10 mouse cellular contexts compared by ENCODE assay signal in genomic region chr7:126284865-126285264, GRCm38 (mm10). TPM values are rescaled to one million over a fixed set of nuclear protein-coding genes. Genes with fewer than 3 reads are reported as not detected.
DNase-seq lines count a peak whose midpoint lies in the region; ATAC-seq and TF ChIP-seq lines count a peak whose summit lies in the region.
"Had no signal": no experiment of that assay in that cellular context is flagged by ENCODE, and none has a peak within 500 bp of the region (broad histone marks: within the 10 kb centered on the region; RNA-seq: fewer than 3 reads in every experiment).

No protein-coding gene starts in this region.

- no peak for TF ChIP-seq EP300 in heart, postnatal 0 days (IDR thresholded peaks at IDR 0.05; ENCODE audit: low read depth)

- peaks cover 32% of the 10 kb centered on the region for H3K4me1 ChIP-seq in heart, postnatal 0 days (ENCODE audit: control insufficient read depth, insufficient read depth)
- peaks cover 5% of the 10 kb centered on the region; the same call in 1 of the 2 replicates for H3K4me1 ChIP-seq in limb, embryonic 10.5 days

- peak overlapping the region; percentile 52; the same call in 1 of the 2 replicates for H3K27ac ChIP-seq in heart, postnatal 0 days (ENCODE audit: low read depth)
- H3K27ac ChIP-seq in limb, embryonic 10.5 days, result no peak overlapping the region
- H3K27ac ChIP-seq: limb, embryonic 13.5 days had no signal

- no peak overlapping the region for H3K4me3 ChIP-seq in heart, postnatal 0 days (ENCODE audit: low read depth, low read length)
- no peak overlapping the region for H3K4me3 ChIP-seq in limb, embryonic 10.5 days
- H3K4me3 ChIP-seq: limb, embryonic 13.5 days had no signal

- no peak for TF ChIP-seq CTCF in heart, postnatal 0 days (IDR thresholded peaks at IDR 0.05; ENCODE audit: low read depth)

- H3K36me3 ChIP-seq in heart, postnatal 0 days (replicated peaks; ENCODE audit: control insufficient read depth, insufficient read depth, low read length), result no peaks in the 10 kb centered on the region
- peaks cover 97% of the 10 kb centered on the region for H3K36me3 ChIP-seq in limb, embryonic 10.5 days

- intact Hi-C loops in heart, postnatal 25 days (cut with DNase I), result no loop called here

- peak; percentile 97 for DNase-seq in heart, adult 11 months
- DNase-seq in heart, postnatal 25 days (ENCODE audit: low spot score), result no peak
- peak; percentile 68 for DNase-seq in 416B (ENCODE audit: low read depth)
- DNase-seq in adrenal gland, postnatal 14 days, result peak; percentile 84
- DNase-seq in heart, postnatal 0 days (ENCODE audit: low spot score), result no peak
- DNase-seq in natural killer cell, adult 2 months (ENCODE audit: low spot score in 2 of 2), result peak; percentile 37 to 41
- DNase-seq in limb, embryonic 10.5 days (ENCODE audit: low spot score), result no peak
- DNase-seq in yolk sac, embryonic 10.5 days (ENCODE audit: low spot score), result no peak

- no peaks in the 10 kb centered on the region for H3K27me3 ChIP-seq in heart, postnatal 0 days (ENCODE audit: control insufficient read depth, insufficient read depth, low read length)
- H3K27me3 ChIP-seq in limb, embryonic 10.5 days (ENCODE audit: low read depth, poor library complexity, severe bottlenecking), result no peaks in the 10 kb centered on the region
- H3K27me3 ChIP-seq: limb, embryonic 13.5 days; Patski had no signal

- WGBS in heart, postnatal 0 days, result 11% methylated on average over 4 of the region's 4 CpGs
- WGBS in limb, embryonic 10.5 days, result 84% methylated on average over 4 of the region's 4 CpGs

- H3K9me3 ChIP-seq in heart, postnatal 0 days (replicated peaks; ENCODE audit: control insufficient read depth, low read length), result no peaks in the 10 kb centered on the region
- no peaks in the 10 kb centered on the region for H3K9me3 ChIP-seq in limb, embryonic 10.5 days (replicated peaks)
- H3K9me3 ChIP-seq: limb, embryonic 13.5 days had no signal

- peak; percentile 24 for ATAC-seq in heart, postnatal 0 days (ENCODE audit: insufficient read depth, low read depth)
- ATAC-seq: Patski had no signal

- no peak overlapping the region for H3K4me2 ChIP-seq in heart, postnatal 0 days (ENCODE audit: low read depth, low read length)
- H3K4me2 ChIP-seq: limb, embryonic 13.5 days had no signal

- H3K9ac ChIP-seq in heart, postnatal 0 days (replicated peaks; ENCODE audit: low read depth, low read length), result no peak overlapping the region
- H3K9ac ChIP-seq: limb, embryonic 13.5 days had no signal

RNA-seq across cellular contexts. Expression of gene Sbk1, which starts 12.4 kb away (rescaled TPM):
- 10 to 100 TPM; 76.5 to 86.4 TPM for total RNA-seq in heart, postnatal 25 days (2021)
- total RNA-seq in adrenal gland, postnatal 14 days (2021), result 45.1 and 50.2 TPM in 2 replicates
- total RNA-seq in heart, postnatal 0 days (2014; rRNA removed; ENCODE audit: low replicate concordance), result 42.0 and 48.9 TPM in 2 replicates
- 14.9 and 17.4 TPM in 2 replicates for polyA plus RNA-seq in heart, postnatal 0 days (2015; fragmentation: Nextera tagmentation; extraction: Ambion mirVana)
- polyA plus RNA-seq in limb, embryonic 10.5 days (2016; fragmentation: Nextera tagmentation; extraction: Ambion mirVana), result 83.4 and 122 TPM in 2 replicates

Comparison
In these comparisons a context has a peak if more than half of its experiments do, and no peak if none do; other contexts are left out.
1. DNase-seq: peak in heart, adult 11 months (single experiment), 416B (single experiment), adrenal gland, postnatal 14 days (single experiment) and natural killer cell, adult 2 months (2 of 2); none in heart, postnatal 25 days (single experiment), heart, postnatal 0 days (single experiment), limb, embryonic 10.5 days (single experiment) and yolk sac, embryonic 10.5 days (single experiment).